Mouse (Mus musculus): ENCODE measurements around the gene Olfr106-ps. TPM values are rescaled to one million over a fixed set of nuclear protein-coding genes. Genes with fewer than 3 reads are reported as not detected.

The Olfr106-ps gene
- polyA plus RNA-seq (2015; fragmentation: Nextera tagmentation; extraction: Ambion mirVana): not detected in 2 replicates

DNA sequence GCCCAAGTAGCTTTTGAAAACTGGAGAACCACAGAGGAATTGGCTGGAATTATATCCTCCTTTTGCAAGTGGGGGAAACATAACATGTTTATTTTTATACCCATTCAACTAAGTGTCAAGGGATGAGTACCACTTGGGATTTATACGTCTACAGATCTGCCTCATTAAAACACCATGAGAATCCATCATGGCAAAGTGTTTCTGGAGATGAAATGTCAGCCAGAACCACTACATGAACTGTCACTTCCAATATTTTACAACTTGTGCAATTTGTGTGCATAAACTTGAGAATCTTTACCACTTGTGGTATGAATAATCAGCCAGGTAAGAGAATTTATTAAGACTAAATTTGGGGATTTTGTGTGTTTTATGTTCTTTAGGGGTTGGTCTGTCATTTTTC lies at the start of gene Olfr106-ps:
Olfr106-ps (plus strand) TSS at position 301 of the 400 bp plus-strand sequence.
- H3K27me3 ChIP-seq: no peaks in the 10 kb centered on the region
- H3K4me3 ChIP-seq: no peak within 1 kb of the TSS
- no peak within 1 kb of the TSS for H3K9ac ChIP-seq
- no peak within 1 kb of the TSS for H3K4me2 ChIP-seq
- H3K9me3 ChIP-seq: no peaks in the 10 kb centered on the region
- no peaks in the 10 kb centered on the region for H3K36me3 ChIP-seq
- ATAC-seq (ENCODE audit: insufficient number of reproducible peaks, low FRiP score, low TSS enrichment, low read depth): no peak
- no peaks in the 10 kb centered on the region for H3K4me1 ChIP-seq
- WGBS: 60% methylated on average over 1 of the region's 1 CpGs
- H3K27ac ChIP-seq: no peak within 1 kb of the TSS

DNA sequence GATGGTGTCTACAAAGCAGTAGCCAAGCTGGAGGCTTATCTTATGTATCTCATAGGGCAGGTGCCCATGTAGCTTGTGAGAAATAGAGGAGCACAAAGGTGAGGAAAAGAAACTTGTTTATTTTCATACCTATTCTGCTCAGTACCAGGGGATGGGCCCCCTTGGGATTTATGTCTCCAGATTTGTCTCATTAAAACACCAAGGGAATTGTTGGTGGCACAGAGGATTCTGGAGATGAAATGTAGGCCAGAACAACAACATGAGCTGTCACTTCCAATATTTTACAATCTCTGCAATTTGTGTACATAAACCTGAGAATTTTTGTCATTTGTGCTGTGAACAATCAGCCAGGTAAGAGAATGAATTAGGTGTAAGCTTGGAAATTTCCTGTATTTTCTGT lies 30.9 kb upstream of the Olfr106-ps start, which contains the start of gene Olfr104-ps:
Olfr104-ps (plus strand) TSS at position 301 of the 400 bp plus-strand sequence.
- no peak within 1 kb of the TSS for H3K27ac ChIP-seq
- H3K9me3 ChIP-seq: no peaks in the 10 kb centered on the region
- H3K4me3 ChIP-seq: no peak within 1 kb of the TSS
- H3K27me3 ChIP-seq: no peaks in the 10 kb centered on the region
- H3K4me1 ChIP-seq: no peaks in the 10 kb centered on the region
- no peak for ATAC-seq (ENCODE audit: insufficient number of reproducible peaks, low FRiP score, low TSS enrichment, low read depth)
- H3K36me3 ChIP-seq: no peaks in the 10 kb centered on the region
- H3K4me2 ChIP-seq: no peak within 1 kb of the TSS
- H3K9ac ChIP-seq: no peak within 1 kb of the TSS

DNA sequence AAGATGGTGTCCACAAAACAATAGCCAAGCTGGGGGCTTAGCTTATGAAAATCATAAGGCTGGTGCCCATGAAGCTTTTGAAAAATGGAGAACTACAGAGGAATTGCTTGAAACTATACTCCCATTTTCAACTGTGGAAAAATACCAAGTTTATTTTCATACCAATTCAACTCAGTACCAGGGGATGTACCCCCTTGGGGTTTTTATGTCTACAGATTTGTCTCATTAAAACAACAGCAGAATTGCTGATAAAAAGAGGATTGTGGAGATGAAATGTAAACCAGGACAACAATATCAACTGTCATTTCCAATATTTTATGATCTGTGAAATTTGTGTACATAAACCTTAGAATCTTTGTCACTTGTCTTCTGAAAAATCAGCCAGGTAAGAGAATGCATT lies 11.5 kb upstream of the Olfr106-ps start, which contains the start of gene Olfr105-ps:
Olfr105-ps (plus strand) TSS at position 301 of the 400 bp plus-strand sequence.
- no peaks in the 10 kb centered on the region for H3K4me1 ChIP-seq
- no peaks in the 10 kb centered on the region for H3K36me3 ChIP-seq
- H3K9ac ChIP-seq: no peak within 1 kb of the TSS
- H3K4me3 ChIP-seq: no peak within 1 kb of the TSS
- no peaks in the 10 kb centered on the region for H3K27me3 ChIP-seq
- ATAC-seq (ENCODE audit: insufficient number of reproducible peaks, low FRiP score, low TSS enrichment, low read depth): no peak
- no peak within 1 kb of the TSS for H3K27ac ChIP-seq
- no peak within 1 kb of the TSS for H3K4me2 ChIP-seq
- H3K9me3 ChIP-seq: no peaks in the 10 kb centered on the region

DNA sequence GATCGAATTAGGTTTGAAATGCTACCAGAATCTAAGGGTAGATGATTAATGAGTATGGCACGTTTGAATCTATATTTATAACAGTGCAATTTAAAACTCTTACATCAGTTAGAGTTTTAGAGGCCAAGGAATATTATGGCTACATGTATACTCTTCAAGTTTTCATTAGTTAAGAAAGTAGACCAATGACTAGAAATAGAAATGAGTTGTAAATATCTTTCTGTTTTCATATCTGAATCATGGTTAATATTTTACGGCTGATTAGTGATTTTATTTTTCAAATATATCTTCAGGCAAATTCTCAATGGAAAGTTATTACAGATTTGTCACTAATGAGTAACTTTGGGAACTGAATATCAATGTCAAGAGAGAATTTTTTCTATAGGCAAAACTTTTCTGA lies 8.7 kb downstream of the Olfr106-ps start, which contains the start of gene Olfr107:
Olfr107 (plus strand) TSS at position 301 of the 400 bp plus-strand sequence.
- ATAC-seq (ENCODE audit: insufficient number of reproducible peaks, low FRiP score, low TSS enrichment, low read depth): no peak
- H3K9ac ChIP-seq: no peak within 1 kb of the TSS
- H3K4me1 ChIP-seq: no peaks in the 10 kb centered on the region
- H3K9me3 ChIP-seq: no peaks in the 10 kb centered on the region
- H3K36me3 ChIP-seq: no peaks in the 10 kb centered on the region
- WGBS: 70% methylated on average over 3 of the region's 3 CpGs
- H3K4me3 ChIP-seq: no peak within 1 kb of the TSS
- no peak within 1 kb of the TSS for H3K4me2 ChIP-seq
- H3K27me3 ChIP-seq: no peaks in the 10 kb centered on the region
- no peak within 1 kb of the TSS for H3K27ac ChIP-seq

DNA sequence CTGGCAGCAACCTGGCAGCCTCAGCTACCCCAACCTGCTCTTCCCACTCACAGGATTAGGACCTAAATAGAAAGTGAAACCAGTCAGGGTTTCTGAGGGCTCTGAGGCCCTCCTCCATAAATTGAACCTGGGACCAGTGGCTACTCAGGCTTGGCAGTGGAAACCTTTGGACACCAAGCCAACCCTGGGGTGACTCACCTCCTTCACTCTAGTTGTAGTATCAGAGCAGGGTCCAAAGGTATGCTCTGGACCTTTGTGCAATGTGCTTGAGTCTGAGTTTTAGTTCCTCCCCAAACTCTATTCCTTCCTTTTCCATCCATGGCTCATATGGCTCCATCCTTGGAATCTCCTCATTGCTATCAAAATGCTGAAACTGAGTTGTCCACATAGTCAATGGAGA lies 23.2 kb downstream of the Olfr106-ps start:
- H3K27ac ChIP-seq: no peak overlapping the region
- no peak overlapping the region for H3K4me2 ChIP-seq
- H3K4me3 ChIP-seq: no peak overlapping the region
- H3K9ac ChIP-seq: no peak overlapping the region
- no peak for ATAC-seq (ENCODE audit: insufficient number of reproducible peaks, low FRiP score, low TSS enrichment, low read depth)
- no peaks in the 10 kb centered on the region for H3K36me3 ChIP-seq
- H3K9me3 ChIP-seq: 0 out of 2 replicates have a peak, but pooled peaks cover 3% of the 10 kb centered on the region
- no peaks in the 10 kb centered on the region for H3K4me1 ChIP-seq
- no peaks in the 10 kb centered on the region for H3K27me3 ChIP-seq

DNA sequence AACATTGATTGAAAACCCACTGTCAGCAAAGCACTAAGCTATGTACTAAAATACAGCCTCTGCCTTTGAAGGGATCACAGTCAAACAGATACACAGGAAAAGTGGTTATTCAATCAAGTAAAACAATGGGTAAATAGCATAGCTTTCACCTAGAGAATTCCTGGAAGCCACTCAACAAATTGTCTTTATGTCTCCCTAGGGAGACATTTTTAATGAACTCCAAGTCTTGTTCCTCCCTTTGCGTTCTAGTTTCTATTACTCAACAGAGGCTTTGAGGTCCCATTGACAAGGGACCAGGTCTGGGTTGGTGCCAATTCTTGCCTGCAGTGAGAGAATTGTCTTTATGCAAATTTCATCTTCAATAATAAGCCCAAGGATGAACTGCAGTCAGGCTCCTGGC lies 55.0 kb downstream of the Olfr106-ps start, which contains the start of gene Olfr108:
Olfr108 (plus strand) TSS at position 301 of the 400 bp plus-strand sequence.
- Histone ChIP-seq H3K4me3 (no peak within 1 kb of the TSS), H3K9me3 (no peaks in the 10 kb centered on the region), H3K4me1 (no peaks in the 10 kb centered on the region), H3K27ac (no peak within 1 kb of the TSS), H3K36me3 (no peaks in the 10 kb centered on the region), H3K27me3 (no peaks in the 10 kb centered on the region), H3K4me2 (no peak within 1 kb of the TSS), H3K9ac (no peak within 1 kb of the TSS)
- 80% methylated on average over 1 of the region's 1 CpGs for WGBS
- ATAC-seq (ENCODE audit: insufficient number of reproducible peaks, low FRiP score, low TSS enrichment, low read depth): no peak

Other genes with a start within 250 kb of the Olfr106-ps start
- gene Olfr93, start 228.9 kb upstream of the Olfr106-ps start, polyA plus RNA-seq (2015; fragmentation: Nextera tagmentation; extraction: Ambion mirVana): not detected in 2 replicates
- gene Ubd, start 196.5 kb upstream of the Olfr106-ps start, polyA plus RNA-seq (2015; fragmentation: Nextera tagmentation; extraction: Ambion mirVana): not detected in 2 replicates
- 0.12 and 0.14 TPM in 2 replicates for gene Olfr94, start 189.4 kb upstream of the Olfr106-ps start, polyA plus RNA-seq (2015; fragmentation: Nextera tagmentation; extraction: Ambion mirVana)
- gene Olfr95, start 177.3 kb upstream of the Olfr106-ps start, polyA plus RNA-seq (2015; fragmentation: Nextera tagmentation; extraction: Ambion mirVana): not detected in 2 replicates
- gene Olfr96, start 170.2 kb upstream of the Olfr106-ps start, polyA plus RNA-seq (2015; fragmentation: Nextera tagmentation; extraction: Ambion mirVana): not detected in 2 replicates
- gene Olfr97, start 153.1 kb upstream of the Olfr106-ps start, polyA plus RNA-seq (2015; fragmentation: Nextera tagmentation; extraction: Ambion mirVana): not detected in 2 replicates
- not detected in 2 replicates for gene Olfr98, start 126.6 kb upstream of the Olfr106-ps start, polyA plus RNA-seq (2015; fragmentation: Nextera tagmentation; extraction: Ambion mirVana)
- 1.9 and 3.3 TPM in 2 replicates for gene H2-M3, start 120.2 kb upstream of the Olfr106-ps start, polyA plus RNA-seq (2015; fragmentation: Nextera tagmentation; extraction: Ambion mirVana)
- not detected in 2 replicates for gene Olfr99, start 106.9 kb upstream of the Olfr106-ps start, polyA plus RNA-seq (2015; fragmentation: Nextera tagmentation; extraction: Ambion mirVana)
- not detected in 2 replicates for gene Olfr101, start 86.1 kb upstream of the Olfr106-ps start, polyA plus RNA-seq (2015; fragmentation: Nextera tagmentation; extraction: Ambion mirVana)
- not detected in 2 replicates for gene Olfr102, start 73.3 kb upstream of the Olfr106-ps start, polyA plus RNA-seq (2015; fragmentation: Nextera tagmentation; extraction: Ambion mirVana)
- gene Olfr103, start 50.7 kb upstream of the Olfr106-ps start, polyA plus RNA-seq (2015; fragmentation: Nextera tagmentation; extraction: Ambion mirVana): not detected in 2 replicates
- gene Olfr104-ps, start 30.8 kb upstream of the Olfr106-ps start, polyA plus RNA-seq (2015; fragmentation: Nextera tagmentation; extraction: Ambion mirVana): not detected in 2 replicates
- gene Olfr105-ps, start 11.4 kb upstream of the Olfr106-ps start, polyA plus RNA-seq (2015; fragmentation: Nextera tagmentation; extraction: Ambion mirVana): not detected in 2 replicates
- gene Olfr107, start 8.8 kb downstream of the Olfr106-ps start, polyA plus RNA-seq (2015; fragmentation: Nextera tagmentation; extraction: Ambion mirVana): not detected in 2 replicates
- gene Olfr108, start 55.1 kb downstream of the Olfr106-ps start, polyA plus RNA-seq (2015; fragmentation: Nextera tagmentation; extraction: Ambion mirVana): not detected in 2 replicates
- gene Olfr109, start 68.5 kb downstream of the Olfr106-ps start, polyA plus RNA-seq (2015; fragmentation: Nextera tagmentation; extraction: Ambion mirVana): not detected in 2 replicates
- not detected in 2 replicates for gene H2-M2, start 93.2 kb downstream of the Olfr106-ps start, polyA plus RNA-seq (2015; fragmentation: Nextera tagmentation; extraction: Ambion mirVana)
- not detected in 2 replicates for gene Olfr110, start 102.1 kb downstream of the Olfr106-ps start, polyA plus RNA-seq (2015; fragmentation: Nextera tagmentation; extraction: Ambion mirVana)
- not detected in 2 replicates for gene Olfr111, start 117.6 kb downstream of the Olfr106-ps start, polyA plus RNA-seq (2015; fragmentation: Nextera tagmentation; extraction: Ambion mirVana)
- gene Olfr112, start 179.1 kb downstream of the Olfr106-ps start, polyA plus RNA-seq (2015; fragmentation: Nextera tagmentation; extraction: Ambion mirVana): not detected in 2 replicates
- not detected in 2 replicates for gene Olfr113, start 187.3 kb downstream of the Olfr106-ps start, polyA plus RNA-seq (2015; fragmentation: Nextera tagmentation; extraction: Ambion mirVana)
- gene Olfr114, start 202.3 kb downstream of the Olfr106-ps start, polyA plus RNA-seq (2015; fragmentation: Nextera tagmentation; extraction: Ambion mirVana): not detected in 2 replicates
- gene Olfr115, start 236.7 kb downstream of the Olfr106-ps start, polyA plus RNA-seq (2015; fragmentation: Nextera tagmentation; extraction: Ambion mirVana): not detected in 2 replicates
- not detected in 2 replicates for gene Olfr116, start 236.8 kb downstream of the Olfr106-ps start, polyA plus RNA-seq (2015; fragmentation: Nextera tagmentation; extraction: Ambion mirVana)

Measured in limb, embryonic 15.5 days (tissue).